Mouse (Mus musculus): Measurements from ENCODE around the gene Kcnd3.

DNA sequence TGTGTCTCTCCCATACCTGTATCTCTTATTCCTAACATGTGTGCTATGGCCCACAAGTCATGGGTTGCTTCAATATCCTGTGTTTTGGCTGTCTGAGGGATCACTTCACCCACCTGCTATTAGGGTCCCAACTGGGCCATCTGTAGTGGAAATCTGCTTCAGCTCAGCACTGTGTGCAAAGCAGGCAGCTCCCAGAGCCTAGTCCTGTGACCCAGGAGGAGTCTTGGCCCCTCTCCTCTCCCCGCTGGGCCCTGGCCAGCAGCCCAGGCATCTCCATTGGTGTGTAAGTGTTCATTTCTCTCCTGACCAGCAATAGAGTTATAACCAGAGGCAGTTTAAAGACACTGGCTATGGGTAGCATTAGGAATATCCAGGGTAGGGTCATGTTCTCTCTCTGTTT, 24.3 kb downstream of the Kcnd3 start:
- no peak for TF ChIP-seq CTCF (IDR thresholded peaks at IDR 0.05; ENCODE audit: insufficient read depth, low read depth, low read length)
- no peak for TF ChIP-seq POLR2A (IDR thresholded peaks at IDR 0.05; ENCODE audit: insufficient read depth, low read depth, low read length)

All from olfactory bulb, adult 2 months (tissue).